Mouse (Mus musculus) T-cell, adult 2 months (primary cell): ENCODE data around the gene Kctd18.

Experiments
- DNase-seq: peaks from one replicate; pipeline ENCODE4 v3.0.0; 2022; ENCODE audit warnings: low spot score

Kctd18 gene

GRCm38 (mm10) chr1:57991277-57991676, 27.5 kb downstream of the Kctd18 start:
- DNase-seq, result no peak

- DNase-seq, result no peak
Observed at GRCm38 (mm10) chr1:57989052-57989600, 29.6 kb downstream of the Kctd18 start.

GRCm38 (mm10) chr1:57976860-57977259, 41.9 kb downstream of the Kctd18 start:
- no peak for DNase-seq

- no peak for DNase-seq
Observed at GRCm38 (mm10) chr1:57971588-57971987, 47.2 kb downstream of the Kctd18 start.

GRCm38 (mm10) chr1:57969327-57970271, 49.2 kb downstream of the Kctd18 start:
- peak; percentile 87 for DNase-seq

- no peak for DNase-seq
Observed at GRCm38 (mm10) chr1:57955774-57956173, 63.0 kb downstream of the Kctd18 start.

GRCm38 (mm10) chr1:57954376-57954765, 64.4 kb downstream of the Kctd18 start:
- no peak for DNase-seq

- DNase-seq, result no peak
Observed at GRCm38 (mm10) chr1:57953586-57954375, 65.0 kb downstream of the Kctd18 start.

GRCm38 (mm10) chr1:57952509-57952908, 66.2 kb downstream of the Kctd18 start:
- no peak for DNase-seq

GRCm38 (mm10) chr1:57949716-57950115, 69.0 kb downstream of the Kctd18 start:
- no peak for DNase-seq

GRCm38 (mm10) chr1:57949195-57949594, 69.6 kb downstream of the Kctd18 start:
- no peak for DNase-seq

GRCm38 (mm10) chr1:57947552-57948347, 71.0 kb downstream of the Kctd18 start:
- DNase-seq, result no peak

GRCm38 (mm10) chr1:57942215-57942614, 76.5 kb downstream of the Kctd18 start:
- DNase-seq, result no peak

GRCm38 (mm10) chr1:57941734-57942133, 77.0 kb downstream of the Kctd18 start:
- no peak for DNase-seq

GRCm38 (mm10) chr1:57941095-57941494, 77.7 kb downstream of the Kctd18 start:
- no peak for DNase-seq

- no peak for DNase-seq
Observed at GRCm38 (mm10) chr1:57940691-57941090, 78.1 kb downstream of the Kctd18 start.

- no peak for DNase-seq
Observed at GRCm38 (mm10) chr1:57934287-57934686, 84.5 kb downstream of the Kctd18 start.

GRCm38 (mm10) chr1:57918567-57918966, 100.2 kb downstream of the Kctd18 start:
- DNase-seq, result no peak

- DNase-seq, result no peak
Observed at GRCm38 (mm10) chr1:57917342-57917741, 101.4 kb downstream of the Kctd18 start.

GRCm38 (mm10) chr1:57911561-57911960, 107.2 kb downstream of the Kctd18 start:
- DNase-seq, result no peak

GRCm38 (mm10) chr1:57906312-57906711, 112.4 kb downstream of the Kctd18 start:
- no peak for DNase-seq

- no peak for DNase-seq
Observed at GRCm38 (mm10) chr1:57905912-57906311, 112.8 kb downstream of the Kctd18 start.
